Mouse (Mus musculus): ENCODE data around the gene Adamtsl1.

DNA sequence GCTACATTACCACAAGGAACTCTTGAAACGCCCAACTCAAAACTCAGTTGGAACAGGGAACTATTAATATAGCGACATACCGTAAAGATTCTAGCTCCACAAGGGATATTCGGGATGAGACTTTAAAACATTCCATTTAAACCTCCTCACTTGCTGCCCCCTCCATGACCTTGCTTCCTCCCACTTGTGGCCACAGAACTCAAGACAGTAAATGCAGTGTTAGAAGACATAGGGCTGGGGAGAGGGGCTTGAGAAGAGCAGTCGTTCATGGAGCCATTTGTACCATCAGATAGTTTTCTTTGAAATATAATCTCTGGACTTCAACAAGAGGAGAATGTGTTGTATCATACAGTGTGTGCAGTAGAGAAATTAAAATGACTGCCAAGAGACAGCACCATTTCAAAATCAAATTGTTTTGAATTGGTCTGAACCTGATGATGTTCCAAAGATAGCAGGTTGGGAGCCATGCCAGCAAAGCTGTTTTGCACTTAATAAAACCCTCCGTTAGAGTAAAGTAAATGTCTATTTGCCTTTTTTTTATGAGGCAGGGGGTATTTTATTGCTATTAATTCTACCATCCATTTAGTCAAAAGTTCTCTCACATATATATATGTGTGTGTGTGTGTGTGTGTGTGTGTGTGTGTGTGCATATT lies 759.9 kb downstream of the Adamtsl1 start:
- TF ChIP-seq POLR2A (IDR thresholded peaks at IDR 0.05; ENCODE audit: insufficient read length, low read depth) (no peak), SRF (IDR thresholded peaks at IDR 0.05; ENCODE audit: control insufficient read depth, insufficient read length, low read depth) (no peak), MAX (IDR thresholded peaks at IDR 0.05; ENCODE audit: low read depth) (no peak), MYOD1 (IDR thresholded peaks at IDR 0.05; ENCODE audit: control insufficient read depth in 1 of 3, insufficient read length in 2 of 3, low read depth in 2 of 3) (no peak), E2F4 (IDR thresholded peaks at IDR 0.05; ENCODE audit: insufficient read depth) (no peak), POLR2AphosphoS2 (IDR thresholded peaks at IDR 0.05; ENCODE audit: insufficient read length, low read depth) (no peak), USF1 (IDR thresholded peaks at IDR 0.05; ENCODE audit: low read depth) (no peak), MYOG (IDR thresholded peaks at IDR 0.05; ENCODE audit: control insufficient read depth in 1 of 3, insufficient read depth in 1 of 3, insufficient read length in 2 of 3, low read depth in 2 of 3) (no peak), TCF12 (IDR thresholded peaks at IDR 0.05; ENCODE audit: insufficient read depth, poor library complexity, severe bottlenecking) (no peak), CEBPB (IDR thresholded peaks at IDR 0.05; ENCODE audit: insufficient read depth, poor library complexity, severe bottlenecking) (no peak)

Data from myocyte (in vitro differentiated cells).